Mouse (Mus musculus): ENCODE results near the gene Atp13a2.

Atp13a2 gene

GRCm38 (mm10) chr4:140986711-140987395 lies at the start of gene Atp13a2:
Atp13a2 (plus strand) TSS chr4:140986873.
- DNase-seq (ENCODE audit: low spot score): peak; percentile 83

- DNase-seq (ENCODE audit: low spot score): no peak
Measured at GRCm38 (mm10) chr4:140944356-140944755, 42.3 kb upstream of the Atp13a2 start.

- no peak for DNase-seq (ENCODE audit: low spot score)
Measured at GRCm38 (mm10) chr4:140944961-140945442, 41.7 kb upstream of the Atp13a2 start.

- no peak for DNase-seq (ENCODE audit: low spot score)
Measured at GRCm38 (mm10) chr4:140945571-140945970, 41.1 kb upstream of the Atp13a2 start.

GRCm38 (mm10) chr4:140946048-140946447 lies 40.6 kb upstream of the Atp13a2 start:
- no peak for DNase-seq (ENCODE audit: low spot score)

- DNase-seq (ENCODE audit: low spot score): no peak
Measured at GRCm38 (mm10) chr4:140946580-140947205, 40.0 kb upstream of the Atp13a2 start.

GRCm38 (mm10) chr4:140947487-140948440 lies 38.9 kb upstream of the Atp13a2 start:
- DNase-seq (ENCODE audit: low spot score): no peak

- DNase-seq (ENCODE audit: low spot score): no peak
Measured at GRCm38 (mm10) chr4:140948481-140948880, 38.2 kb upstream of the Atp13a2 start.

- DNase-seq (ENCODE audit: low spot score): no peak
Measured at GRCm38 (mm10) chr4:140949052-140949451, 37.6 kb upstream of the Atp13a2 start.

GRCm38 (mm10) chr4:140949616-140950015 lies 37.1 kb upstream of the Atp13a2 start:
- DNase-seq (ENCODE audit: low spot score): no peak

GRCm38 (mm10) chr4:140950574-140950973 lies 36.1 kb upstream of the Atp13a2 start:
- no peak for DNase-seq (ENCODE audit: low spot score)

GRCm38 (mm10) chr4:140951861-140952641 lies 34.6 kb upstream of the Atp13a2 start:
- DNase-seq (ENCODE audit: low spot score): no peak

- DNase-seq (ENCODE audit: low spot score): no peak
Measured at GRCm38 (mm10) chr4:140957131-140957702, 29.5 kb upstream of the Atp13a2 start.

- DNase-seq (ENCODE audit: low spot score): no peak
Measured at GRCm38 (mm10) chr4:140957725-140958124, 28.9 kb upstream of the Atp13a2 start.

- no peak for DNase-seq (ENCODE audit: low spot score)
Measured at GRCm38 (mm10) chr4:140958319-140958718, 28.4 kb upstream of the Atp13a2 start.

GRCm38 (mm10) chr4:140959128-140959679 lies 27.5 kb upstream of the Atp13a2 start:
- DNase-seq (ENCODE audit: low spot score): no peak

GRCm38 (mm10) chr4:140959715-140960479 lies 26.8 kb upstream of the Atp13a2 start:
- DNase-seq (ENCODE audit: low spot score): no peak

GRCm38 (mm10) chr4:140960781-140961466 lies 25.7 kb upstream of the Atp13a2 start, which contains the start of gene Sdhb:
Sdhb (plus strand) TSS chr4:140961203.
- DNase-seq (ENCODE audit: low spot score): peak; percentile 98

- DNase-seq (ENCODE audit: low spot score): no peak
Measured at GRCm38 (mm10) chr4:140961467-140962206, 25.0 kb upstream of the Atp13a2 start.

Measured in ovary, adult 18-20 months (tissue).